Mouse (Mus musculus) MEL (cell line): ENCODE results near the gene Zfp524. TPM values are rescaled to one million over a fixed set of nuclear protein-coding genes. Genes with fewer than 3 reads are reported as not detected.
A peak's percentile ranks its signal among the peaks of the same experiment; 100 is the strongest.
"Not testable (repeated sequence)": the region's sequence is repeated elsewhere in the genome, so short reads cannot be mapped to it uniquely, and the experiment has no call there.

ENCODE experiments used
- DNase-seq: peaks from one replicate; pipeline ENCODE4 v3.0.0; 2011; ENCODE audit warnings: low read depth, low spot score
- H3K27ac ChIP-seq: 2 replicates; pipeline ENCODE4 v1.5.1; 2012; ENCODE audit warnings: low read depth, mild to moderate bottlenecking, control low read depth, low read length, moderate library complexity; ENCODE audit not compliant: control insufficient read depth
- H3K27me3 ChIP-seq, 2 experiments: fragments of 150-350 bp in 1 of 2; sonication (generic) in 1 of 2; 2 replicates each; pipeline ENCODE4 v1.6.1; 2012; ENCODE audit warnings: low read length in 2 of 2, mild to moderate bottlenecking in 2 of 2, improper control_type of control experiment in 1 of 2, moderate library complexity in 1 of 2; ENCODE audit not compliant: insufficient read depth in 2 of 2, control insufficient read depth in 1 of 2
- H3K36me3 ChIP-seq, 2 experiments: 2 replicates each; pipeline ENCODE4 v1.6.1; 2012 to 2014; ENCODE audit warnings: low read length in 2 of 2, improper control_type of control experiment in 1 of 2, inconsistent platforms in 1 of 2, mild to moderate bottlenecking in 1 of 2; ENCODE audit not compliant: insufficient read depth in 2 of 2, control insufficient read depth in 1 of 2
- H3K4me1 ChIP-seq, 2 experiments: fragments of 150-350 bp in 1 of 2; sonication (generic) in 1 of 2; 2 replicates each; pipeline ENCODE4 v1.6.1; 2012; ENCODE audit warnings: low read length in 2 of 2, improper control_type of control experiment in 1 of 2, mild to moderate bottlenecking in 1 of 2; ENCODE audit not compliant: insufficient read depth in 2 of 2, control insufficient read depth in 1 of 2
- H3K4me3 ChIP-seq, 2 experiments: fragments of 150-350 bp in 1 of 2; sonication (generic) in 1 of 2; 2 replicates each; pipeline ENCODE4 v1.5.1; 2012; ENCODE audit warnings: low read depth in 2 of 2, low read length in 2 of 2, mild to moderate bottlenecking in 2 of 2, moderate library complexity in 2 of 2, control low read depth in 1 of 2, improper control_type of control experiment in 1 of 2; ENCODE audit not compliant: control insufficient read depth in 1 of 2, insufficient read depth in 1 of 2
- H3K79me2 ChIP-seq: 2 replicates; pipeline ENCODE4 v1.6.1; 2012; ENCODE audit warnings: mild to moderate bottlenecking, low read length, moderate library complexity; ENCODE audit not compliant: control insufficient read depth, poor library complexity, insufficient read depth
- H3K9ac ChIP-seq: 2 replicates; pipeline ENCODE4 v1.6.1; 2012; ENCODE audit warnings: low read depth, mild to moderate bottlenecking, control low read depth, low read length, moderate library complexity; ENCODE audit not compliant: control insufficient read depth, poor library complexity, severe bottlenecking
- H3K9me3 ChIP-seq: fragments of 150-350 bp; sonication (generic); replicated peaks from 2 replicates; pipeline ENCODE4 v1.6.1; 2012; ENCODE audit warnings: mild to moderate bottlenecking, low read length, improper control_type of control experiment, moderate library complexity; ENCODE audit not compliant: insufficient read depth
- BHLHE40 ChIP-seq: IDR thresholded peaks from 2 replicates; pipeline ENCODE4 v1.6.1; 2012; ENCODE audit warnings: low read depth, mild to moderate bottlenecking, inconsistent platforms, low read length, improper control_type of control experiment, borderline replicate concordance
- CHD1 ChIP-seq: IDR thresholded peaks from 2 replicates; pipeline ENCODE4 v1.6.1; 2012; ENCODE audit warnings: low read depth, mild to moderate bottlenecking, inconsistent platforms, low read length, improper control_type of control experiment
- CTCF ChIP-seq, 3 experiments: IDR thresholded peaks in 2 of 3; conservative IDR thresholded peaks in 1 of 3; 2 replicates each; pipeline ENCODE4 v1.5.1; 2011 to 2012; ENCODE audit warnings: low read length in 3 of 3, low read depth in 2 of 3, mild to moderate bottlenecking in 2 of 3, improper control_type of control experiment in 1 of 3, inconsistent platforms in 1 of 3, mixed read lengths in 1 of 3, moderate library complexity in 1 of 3; ENCODE audit not compliant: control insufficient read depth in 1 of 3, insufficient read depth in 1 of 3, poor library complexity in 1 of 3, severe bottlenecking in 1 of 3
- ELF1 ChIP-seq: IDR thresholded peaks from 2 replicates; pipeline ENCODE4 v1.6.1; 2014; ENCODE audit warnings: low read depth, mild to moderate bottlenecking, inconsistent platforms, low read length, improper control_type of control experiment, moderate library complexity
- EP300 ChIP-seq, 2 experiments: IDR thresholded peaks; 2 replicates each; pipeline ENCODE4 v1.6.1; 2011; ENCODE audit warnings: improper control_type of control experiment in 2 of 2, low read length in 2 of 2, low read depth in 1 of 2, mild to moderate bottlenecking in 1 of 2
- HCFC1 ChIP-seq: IDR thresholded peaks from 2 replicates; pipeline ENCODE4 v1.6.1; 2012; ENCODE audit warnings: low read depth, mild to moderate bottlenecking, inconsistent platforms, low read length, improper control_type of control experiment, moderate library complexity
- MAX ChIP-seq: IDR thresholded peaks from 2 replicates; pipeline ENCODE4 v1.6.1; 2011; ENCODE audit warnings: low read length, improper control_type of control experiment
- MAZ ChIP-seq: IDR thresholded peaks from 2 replicates; pipeline ENCODE4 v1.6.1; 2012; ENCODE audit warnings: low read depth, mild to moderate bottlenecking, inconsistent platforms, low read length, improper control_type of control experiment
- MXI1 ChIP-seq: IDR thresholded peaks from 2 replicates; pipeline ENCODE4 v1.6.1; 2011; ENCODE audit warnings: mild to moderate bottlenecking, low read depth, low read length, improper control_type of control experiment
- MYB ChIP-seq: IDR thresholded peaks from 2 replicates; pipeline ENCODE4 v1.6.1; 2011; ENCODE audit warnings: mild to moderate bottlenecking, low read depth, low read length, improper control_type of control experiment
- MYC ChIP-seq: IDR thresholded peaks from 2 replicates; pipeline ENCODE4 v1.6.1; 2011; ENCODE audit warnings: low read depth, mild to moderate bottlenecking, low read length, improper control_type of control experiment, moderate library complexity
- NELFE ChIP-seq: IDR thresholded peaks from 2 replicates; pipeline ENCODE4 v1.6.1; 2011; ENCODE audit warnings: low read depth, low read length, improper control_type of control experiment
- RAD21 ChIP-seq: IDR thresholded peaks from 2 replicates; pipeline ENCODE4 v1.6.1; 2011; ENCODE audit warnings: mild to moderate bottlenecking, low read depth, low read length, improper control_type of control experiment
- SIN3A ChIP-seq: IDR thresholded peaks from 2 replicates; pipeline ENCODE4 v1.6.1; 2012; ENCODE audit warnings: low read length, improper control_type of control experiment, inconsistent platforms
- SMC3 ChIP-seq: IDR thresholded peaks from 2 replicates; pipeline ENCODE4 v1.6.1; 2011; ENCODE audit warnings: low read depth, low read length, improper control_type of control experiment
- TBP ChIP-seq: IDR thresholded peaks from 2 replicates; pipeline ENCODE4 v1.8.0; 2011; ENCODE audit warnings: low read depth, low read length, improper control_type of control experiment
- TCF12 ChIP-seq: IDR thresholded peaks from 2 replicates; pipeline ENCODE4 v1.6.1; 2014; ENCODE audit warnings: low read depth, mild to moderate bottlenecking, inconsistent platforms, low read length, improper control_type of control experiment, moderate library complexity
- UBTF ChIP-seq: IDR thresholded peaks from 2 replicates; pipeline ENCODE4 v1.6.1; 2012; ENCODE audit warnings: low read depth, mild to moderate bottlenecking, inconsistent platforms, low read length, improper control_type of control experiment, moderate library complexity, borderline replicate concordance; ENCODE audit not compliant: insufficient read depth
- USF1 ChIP-seq: IDR thresholded peaks from 2 replicates; pipeline ENCODE4 v1.6.1; 2014; ENCODE audit warnings: low read depth, mild to moderate bottlenecking, inconsistent platforms, low read length, improper control_type of control experiment, moderate library complexity
- ZC3H11A ChIP-seq: IDR thresholded peaks from 2 replicates; pipeline ENCODE4 v1.6.1; 2012; ENCODE audit warnings: low read depth, mild to moderate bottlenecking, inconsistent platforms, low read length, improper control_type of control experiment
- ZNF384 ChIP-seq: IDR thresholded peaks from 2 replicates; pipeline ENCODE4 v1.6.1; 2012; ENCODE audit warnings: low read depth, mild to moderate bottlenecking, inconsistent platforms, low read length, improper control_type of control experiment
- polyA plus RNA-seq, 2 experiments: library from polyadenylated mRNA; stranded (reverse) in 1 of 2; unstranded in 1 of 2; fragments of >175 nt in 1 of 2; fragments of >200 nt in 1 of 2; gene quantifications; 2 replicates each; pipeline versions ENCODE4 v1.2.1 to v1.2.4; 2012; ENCODE audit warnings: low replicate concordance in 2 of 2, low read depth in 1 of 2; ENCODE audit not compliant: insufficient read length in 2 of 2, insufficient read depth in 1 of 2, missing spikeins in 1 of 2
- total RNA-seq: library from RNA; depleted of rRNA; stranded (reverse); fragments of 300-350 nt; gene quantifications from 2 replicates; pipeline ENCODE4 v1.2.3, GENCODE M21; 2012

The Zfp524 gene
- total and polyA plus RNA-seq, 3 experiments, result 9.4 to 12.7 TPM; not detected in 1

DNA sequence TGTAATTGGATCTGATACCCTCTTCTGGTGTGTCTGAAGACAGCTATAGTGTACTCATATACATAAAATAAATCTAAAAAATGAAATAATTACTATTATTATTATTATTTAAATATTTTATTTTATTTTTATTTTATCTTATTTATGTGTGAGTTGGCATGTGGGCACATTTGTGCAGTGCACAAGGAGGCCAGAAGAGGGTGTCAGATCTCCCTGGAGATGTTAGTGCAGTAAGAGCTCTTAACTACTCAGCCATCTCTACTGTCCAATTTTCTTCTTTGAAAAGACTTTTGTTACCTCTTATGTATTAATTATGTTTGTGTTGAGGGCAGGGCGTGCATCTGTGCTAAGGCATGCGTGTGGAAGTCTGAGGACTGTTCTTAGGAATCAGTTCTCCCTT, 14.3 kb upstream of the Zfp524 start:
- no peaks in the 10 kb centered on the region for H3K9me3 ChIP-seq
- H3K27ac ChIP-seq, result no peak overlapping the region
- no peak overlapping the region for H3K4me3 ChIP-seq
- H3K79me2 ChIP-seq, result no peaks in the 10 kb centered on the region
- TF ChIP-seq MYB, result no peak
- TF ChIP-seq MAX, result no peak
- TF ChIP-seq CHD1, result no peak
- TF ChIP-seq ELF1, result no peak
- no peak for TF ChIP-seq SIN3A
- TF ChIP-seq UBTF, result no peak
- TF ChIP-seq USF1, result no peak
- no peak for TF ChIP-seq MYC
- peak; percentile 32 to 56 (median 42); a peak in 5 of 6 replicates for TF ChIP-seq CTCF (IDR thresholded peaks at IDR 0.05 in 2 of 3, conservative IDR thresholded peaks at IDR 0.05 in 1 of 3; ENCODE audit: control insufficient read depth in 1 of 3, insufficient read depth in 1 of 3, low read depth in 2 of 3, low read length in 3 of 3, poor library complexity in 1 of 3, severe bottlenecking in 1 of 3)
- TF ChIP-seq MXI1, result no peak
- no peak for TF ChIP-seq HCFC1
- TF ChIP-seq ZNF384, result no peak
- TF ChIP-seq TBP, result no peak
- TF ChIP-seq RAD21, result peak; percentile 49
- no peak for TF ChIP-seq MAZ
- TF ChIP-seq NELFE, result no peak
- TF ChIP-seq TCF12, result no peak
- no peak for TF ChIP-seq EP300 (IDR thresholded peaks at IDR 0.05; ENCODE audit: low read depth in 1 of 2, low read length in 2 of 2)
- TF ChIP-seq BHLHE40, result no peak
- TF ChIP-seq SMC3, result peak; percentile 66
- TF ChIP-seq ZC3H11A, result peak; percentile 31; the same call in 1 of the 2 replicates
- H3K36me3 ChIP-seq, result no peaks in the 10 kb centered on the region
- no peak overlapping the region for H3K9ac ChIP-seq
- peak; percentile 52 for DNase-seq
- H3K4me1 ChIP-seq, result no peaks in the 10 kb centered on the region; a peak in 1 of 4 replicates
- no peaks in the 10 kb centered on the region for H3K27me3 ChIP-seq

DNA sequence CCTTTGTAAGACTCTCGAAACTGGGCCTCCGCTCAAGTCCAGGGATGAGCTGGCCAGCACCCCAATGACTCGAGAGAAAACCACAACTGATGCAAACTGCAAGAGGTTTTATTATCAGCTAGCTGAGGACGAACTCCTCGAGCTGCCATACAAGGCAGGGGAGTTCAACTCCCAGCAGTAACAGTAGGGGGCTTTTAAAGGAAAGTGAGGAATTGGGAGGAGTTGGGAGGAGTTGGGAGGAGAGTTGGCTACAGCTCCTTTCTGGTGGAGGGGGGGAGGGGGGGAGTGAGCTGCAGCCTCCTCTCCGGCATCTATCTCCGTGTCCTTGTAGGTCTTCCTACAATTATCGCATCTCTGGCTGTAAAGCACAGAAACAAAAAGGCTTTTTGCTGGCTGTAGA, 11.3 kb upstream of the Zfp524 start:
- H3K4me3 ChIP-seq, result not testable (repeated sequence)

More for the DNA sequence above, 11.3 kb upstream of the Zfp524 start:
- not testable (repeated sequence) for H3K36me3 ChIP-seq, H3K9ac ChIP-seq, H3K27me3 ChIP-seq, DNase-seq, H3K79me2 ChIP-seq, H3K9me3 ChIP-seq, H3K4me1 ChIP-seq, H3K27ac ChIP-seq
